Mouse (Mus musculus): ENCODE data around the gene Dtl. TPM values are rescaled to one million over a fixed set of nuclear protein-coding genes. Genes with fewer than 3 reads are reported as not detected.

Gene Dtl
- polyA plus RNA-seq, 1 experiment from 2014 or later: 19.0 TPM

DNA sequence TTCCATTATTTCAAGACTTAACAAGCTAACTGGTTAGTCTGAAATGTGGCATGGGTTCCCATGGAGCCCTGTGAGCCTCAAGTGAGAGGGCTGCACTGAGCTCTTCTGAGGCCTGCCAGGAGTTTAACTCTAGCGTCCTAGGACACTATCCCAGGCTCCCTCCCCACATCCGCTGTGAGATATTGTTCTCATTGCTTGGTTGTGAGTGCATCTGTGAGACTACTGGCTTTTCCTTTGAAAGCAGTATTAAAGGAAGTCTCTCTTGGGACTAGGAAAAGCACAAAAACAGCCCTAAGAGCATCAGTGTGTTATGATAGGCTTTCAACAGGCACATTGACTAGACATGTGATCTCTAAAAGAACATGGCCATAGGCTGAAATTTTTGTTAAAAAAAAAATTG is 40.4 kb downstream of the Dtl start:
- no peak overlapping the region for H3K4me2 ChIP-seq (replicated peaks)
- no peak overlapping the region for H3K4me3 ChIP-seq (replicated peaks)
- ATAC-seq: no peak
- no peaks in the 10 kb centered on the region for H3K36me3 ChIP-seq
- whole genome bisulfite sequencing: 54% methylated on average over 2 of the region's 2 CpGs
- H3K9me3 ChIP-seq: no peaks in the 10 kb centered on the region
- H3K27me3 ChIP-seq: no peaks in the 10 kb centered on the region
- H3K27ac ChIP-seq: no peak overlapping the region
- H3K9ac ChIP-seq (replicated peaks): no peak overlapping the region
- H3K4me1 ChIP-seq (replicated peaks): no peaks in the 10 kb centered on the region

GRCm38 (mm10) chr1:191531023-191531422 is 44.3 kb downstream of the Dtl start:
- WGBS: 71% methylated on average over 1 of the region's 1 CpGs
- Histone ChIP-seq H3K4me2 (replicated peaks) (no peak overlapping the region), H3K36me3 (no peaks in the 10 kb centered on the region), H3K9ac (replicated peaks) (no peak overlapping the region), H3K4me3 (replicated peaks) (no peak overlapping the region), H3K4me1 (replicated peaks) (no peaks in the 10 kb centered on the region), H3K27me3 (no peaks in the 10 kb centered on the region), H3K27ac (no peak overlapping the region), H3K9me3 (no peaks in the 10 kb centered on the region)
- no peak for ATAC-seq

DNA sequence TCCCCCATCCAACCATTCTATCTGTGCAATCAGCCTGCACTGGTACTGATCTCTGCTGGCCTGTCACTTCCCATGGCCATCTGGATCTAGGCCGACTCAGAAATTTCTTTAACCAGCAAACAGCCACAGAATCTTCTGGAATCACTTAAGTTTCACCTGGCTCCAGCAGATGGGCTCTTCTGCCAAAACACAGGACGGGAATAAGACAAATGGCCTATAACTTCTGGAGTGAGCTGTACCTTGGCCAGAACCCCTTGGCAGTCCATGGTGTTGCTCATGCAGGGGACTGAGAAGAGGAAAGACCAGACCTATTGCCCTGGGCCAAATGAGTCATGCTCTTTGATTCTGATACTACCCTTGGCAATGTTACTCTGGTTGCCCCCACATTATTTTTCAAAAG is 45.9 kb downstream of the Dtl start:
- WGBS: 88% methylated on average over 2 of the region's 2 CpGs
- no peak overlapping the region for H3K9ac ChIP-seq (replicated peaks)
- no peak overlapping the region for H3K4me3 ChIP-seq (replicated peaks)
- H3K9me3 ChIP-seq: no peaks in the 10 kb centered on the region
- H3K36me3 ChIP-seq: no peaks in the 10 kb centered on the region
- H3K4me2 ChIP-seq (replicated peaks): no peak overlapping the region
- H3K27me3 ChIP-seq: no peaks in the 10 kb centered on the region
- no peak overlapping the region for H3K27ac ChIP-seq
- H3K4me1 ChIP-seq (replicated peaks): no peaks in the 10 kb centered on the region
- ATAC-seq: no peak

GRCm38 (mm10) chr1:191527921-191528612 is 47.3 kb downstream of the Dtl start:
- Histone ChIP-seq H3K27ac (no peak overlapping the region), H3K4me3 (replicated peaks) (no peak overlapping the region), H3K36me3 (no peaks in the 10 kb centered on the region), H3K27me3 (no peaks in the 10 kb centered on the region), H3K9me3 (no peaks in the 10 kb centered on the region), H3K4me2 (replicated peaks) (no peak overlapping the region), H3K4me1 (replicated peaks) (no peaks in the 10 kb centered on the region), H3K9ac (replicated peaks) (no peak overlapping the region)
- 82% methylated on average over 4 of the region's 4 CpGs for WGBS
- no peak for ATAC-seq

GRCm38 (mm10) chr1:191527089-191527488 is 48.3 kb downstream of the Dtl start:
- 80% methylated on average over 3 of the region's 3 CpGs for WGBS
- ATAC-seq: no peak
- no peaks in the 10 kb centered on the region for H3K9me3 ChIP-seq

DNA sequence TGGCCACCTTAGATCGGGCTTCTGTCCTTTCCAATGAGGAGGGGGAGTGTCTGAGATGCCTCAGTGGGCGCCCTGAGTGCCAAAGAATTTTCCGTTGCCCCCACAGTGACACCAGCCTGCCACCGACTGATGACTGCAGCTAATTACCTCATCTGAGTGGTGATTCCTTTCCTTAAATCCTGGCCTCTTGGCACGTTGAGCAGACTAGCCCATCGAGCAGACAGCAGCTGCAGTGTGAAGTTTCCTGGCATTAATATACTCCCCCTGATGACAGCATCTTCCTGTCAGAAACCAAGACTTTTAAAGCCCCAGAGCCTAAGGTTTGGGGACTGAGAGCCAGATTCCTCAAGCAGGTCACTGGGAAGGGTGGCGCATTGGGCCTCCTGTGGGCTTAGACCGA is 53.9 kb downstream of the Dtl start:
- 87% methylated on average over 8 of the region's 8 CpGs for WGBS

More at GRCm38 (mm10) chr1:191527089-191527488, 48.3 kb downstream of the Dtl start:
- no peaks in the 10 kb centered on the region for H3K36me3 ChIP-seq
- H3K4me2 ChIP-seq (replicated peaks): no peak overlapping the region
- H3K4me1 ChIP-seq (replicated peaks): no peaks in the 10 kb centered on the region
- H3K27ac ChIP-seq: no peak overlapping the region
- H3K4me3 ChIP-seq (replicated peaks): no peak overlapping the region
- no peak overlapping the region for H3K9ac ChIP-seq (replicated peaks)
- no peaks in the 10 kb centered on the region for H3K27me3 ChIP-seq

DNA sequence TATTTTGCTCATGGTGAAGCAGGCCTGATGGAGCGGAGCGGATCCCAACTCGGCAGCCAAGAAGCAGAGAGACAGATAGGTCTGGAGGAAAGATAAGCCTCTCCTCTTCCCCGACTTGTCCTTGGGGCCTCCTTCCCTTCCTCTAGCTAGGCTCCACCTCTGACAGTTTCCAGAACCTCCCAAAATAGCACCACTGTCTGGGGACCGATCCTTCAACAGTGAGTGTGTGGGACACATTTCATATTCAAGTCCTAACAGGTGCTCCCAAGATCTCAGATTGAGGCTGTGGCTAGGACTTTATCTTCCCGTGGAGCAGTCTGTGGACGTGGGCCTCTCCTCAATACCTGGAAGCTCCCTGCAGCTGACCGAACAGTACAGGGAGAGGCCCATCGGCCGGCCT is 54.7 kb downstream of the Dtl start:
- H3K36me3 ChIP-seq: no peaks in the 10 kb centered on the region
- H3K9me3 ChIP-seq: no peaks in the 10 kb centered on the region
- 90% methylated on average over 10 of the region's 10 CpGs for WGBS
- H3K4me1 ChIP-seq (replicated peaks): no peaks in the 10 kb centered on the region
- no peak overlapping the region for H3K4me2 ChIP-seq (replicated peaks)
- ATAC-seq: no peak
- no peaks in the 10 kb centered on the region for H3K27me3 ChIP-seq
- no peak overlapping the region for H3K9ac ChIP-seq (replicated peaks)
- no peak overlapping the region for H3K27ac ChIP-seq
- H3K4me3 ChIP-seq (replicated peaks): no peak overlapping the region

More for the DNA sequence above, 53.9 kb downstream of the Dtl start:
- no peak overlapping the region for H3K27ac ChIP-seq
- ATAC-seq: no peak
- H3K4me3 ChIP-seq (replicated peaks): no peak overlapping the region
- H3K36me3 ChIP-seq: no peaks in the 10 kb centered on the region
- H3K4me1 ChIP-seq (replicated peaks): no peaks in the 10 kb centered on the region
- no peaks in the 10 kb centered on the region for H3K27me3 ChIP-seq
- H3K9me3 ChIP-seq: no peaks in the 10 kb centered on the region
- no peak overlapping the region for H3K4me2 ChIP-seq (replicated peaks)
- no peak overlapping the region for H3K9ac ChIP-seq (replicated peaks)

- Histone ChIP-seq H3K4me3 (replicated peaks) (no peak overlapping the region), H3K4me2 (replicated peaks) (no peak overlapping the region), H3K36me3 (no peaks in the 10 kb centered on the region), H3K27me3 (no peaks in the 10 kb centered on the region), H3K27ac (no peak overlapping the region), H3K9ac (replicated peaks) (no peak overlapping the region), H3K9me3 (no peaks in the 10 kb centered on the region), H3K4me1 (replicated peaks) (no peaks in the 10 kb centered on the region)
- 87% methylated on average over 7 of the region's 7 CpGs for WGBS
- ATAC-seq: no peak
Measured at GRCm38 (mm10) chr1:191520194-191520593, 55.1 kb downstream of the Dtl start.

- Histone ChIP-seq H3K4me1 (replicated peaks) (no peaks in the 10 kb centered on the region), H3K9me3 (no peaks in the 10 kb centered on the region), H3K9ac (replicated peaks) (no peak overlapping the region), H3K4me2 (replicated peaks) (no peak overlapping the region), H3K4me3 (replicated peaks) (no peak overlapping the region), H3K36me3 (no peaks in the 10 kb centered on the region), H3K27ac (no peak overlapping the region), H3K27me3 (no peaks in the 10 kb centered on the region)
- WGBS: 94% methylated on average over 4 of the region's 4 CpGs
- no peak for ATAC-seq
Measured at GRCm38 (mm10) chr1:191519329-191520066, 55.8 kb downstream of the Dtl start.

- Histone ChIP-seq H3K4me2 (replicated peaks) (no peak overlapping the region), H3K27me3 (no peaks in the 10 kb centered on the region), H3K36me3 (no peaks in the 10 kb centered on the region), H3K9ac (replicated peaks) (no peak overlapping the region), H3K9me3 (no peaks in the 10 kb centered on the region), H3K4me3 (replicated peaks) (no peak overlapping the region), H3K4me1 (replicated peaks) (no peaks in the 10 kb centered on the region), H3K27ac (no peak overlapping the region)
- ATAC-seq: no peak
- WGBS: 88% methylated on average over 4 of the region's 4 CpGs
Measured at GRCm38 (mm10) chr1:191518911-191519310, 56.4 kb downstream of the Dtl start.

- no peak for ATAC-seq
- H3K27me3 ChIP-seq: no peaks in the 10 kb centered on the region
- H3K9me3 ChIP-seq: no peaks in the 10 kb centered on the region
- no peak overlapping the region for H3K4me3 ChIP-seq (replicated peaks)
- H3K4me2 ChIP-seq (replicated peaks): no peak overlapping the region
- no peak overlapping the region for H3K9ac ChIP-seq (replicated peaks)
- no peaks in the 10 kb centered on the region for H3K36me3 ChIP-seq
- H3K27ac ChIP-seq: no peak overlapping the region
- 84% methylated on average over 5 of the region's 5 CpGs for WGBS
- no peaks in the 10 kb centered on the region for H3K4me1 ChIP-seq (replicated peaks)
Measured at GRCm38 (mm10) chr1:191517969-191518368, 57.4 kb downstream of the Dtl start.

- no peak overlapping the region for H3K9ac ChIP-seq (replicated peaks)
- H3K4me2 ChIP-seq (replicated peaks): no peak overlapping the region
- H3K36me3 ChIP-seq: no peaks in the 10 kb centered on the region
- no peaks in the 10 kb centered on the region for H3K9me3 ChIP-seq
- H3K4me1 ChIP-seq (replicated peaks): no peaks in the 10 kb centered on the region
- ATAC-seq: no peak
- no peak overlapping the region for H3K4me3 ChIP-seq (replicated peaks)
- 48% methylated on average over 3 of the region's 3 CpGs for WGBS
- no peaks in the 10 kb centered on the region for H3K27me3 ChIP-seq
- H3K27ac ChIP-seq: no peak overlapping the region
Measured at GRCm38 (mm10) chr1:191517056-191517455, 58.3 kb downstream of the Dtl start.

All from midbrain, embryonic 13.5 days (tissue).